Comparison of ENCODE assay signal across 31 mouse cellular contexts in genomic region chr3:116396571-116396970, GRCm38 (mm10). TPM values are rescaled to one million over a fixed set of nuclear protein-coding genes. Genes with fewer than 3 reads are reported as not detected.
A peak's percentile ranks its signal among the peaks of the same experiment; 100 is the strongest.
DNase-seq lines count a peak whose midpoint lies in the region; ATAC-seq lines count a peak whose summit lies in the region.
"Had no signal": no experiment of that assay in that cellular context is flagged by ENCODE, and none has a peak within 500 bp of the region (broad histone marks: within the 10 kb centered on the region; RNA-seq: fewer than 3 reads in every experiment).

No protein-coding gene starts in this region.

- H3K27ac ChIP-seq in heart, embryonic 10.5 days, result no peak overlapping the region
- H3K27ac ChIP-seq in intestine, embryonic 15.5 days, result no peak overlapping the region
- H3K27ac ChIP-seq: embryonic facial prominence, embryonic 15.5 days; hindbrain, embryonic 10.5 days; midbrain, embryonic 10.5 days had no signal

- no peak overlapping the region for H3K9ac ChIP-seq in intestine, embryonic 15.5 days
- H3K9ac ChIP-seq: embryonic facial prominence, embryonic 15.5 days; liver, postnatal 0 days; neural tube, embryonic 13.5 days had no signal

- ATAC-seq in intestine, embryonic 15.5 days, result no peak
- ATAC-seq: forebrain, embryonic 16.5 days; hindbrain, embryonic 16.5 days; intestine, embryonic 16.5 days; liver, postnatal 0 days; lung, postnatal 0 days; midbrain, embryonic 16.5 days had no signal

- H3K36me3 ChIP-seq in heart, embryonic 10.5 days, result peaks cover 11% of the 10 kb centered on the region; the same call in 1 of the 2 replicates
- H3K36me3 ChIP-seq in intestine, embryonic 15.5 days, result no peaks in the 10 kb centered on the region
- H3K36me3 ChIP-seq: embryonic facial prominence, embryonic 15.5 days; neural tube, embryonic 13.5 days had no signal

- no peaks in the 10 kb centered on the region for H3K9me3 ChIP-seq in heart, embryonic 10.5 days
- H3K9me3 ChIP-seq in intestine, embryonic 15.5 days, result no peaks in the 10 kb centered on the region
- H3K9me3 ChIP-seq: embryonic facial prominence, embryonic 15.5 days; G1E; hindbrain, embryonic 10.5 days; midbrain, embryonic 10.5 days; neural tube, embryonic 13.5 days had no signal

- intact Hi-C loops in gastrocnemius, postnatal 14 days (cut with DNase I; ENCODE audit: low total_unique reads), result no loop called here

- H3K4me3 ChIP-seq in heart, embryonic 10.5 days, result no peak overlapping the region
- no peak overlapping the region for H3K4me3 ChIP-seq in intestine, embryonic 15.5 days (replicated peaks)
- H3K4me3 ChIP-seq: embryonic facial prominence, embryonic 15.5 days; hindbrain, embryonic 10.5 days; midbrain, embryonic 10.5 days; myocyte; neural tube, embryonic 13.5 days had no signal

- 78% methylated on average over 3 of the region's 3 CpGs for WGBS in heart, embryonic 10.5 days
- 67% methylated on average over 3 of the region's 3 CpGs for WGBS in intestine, embryonic 15.5 days

- no peak overlapping the region for H3K4me2 ChIP-seq in intestine, embryonic 15.5 days (replicated peaks)
- H3K4me2 ChIP-seq: embryonic facial prominence, embryonic 15.5 days; liver, embryonic 11.5 days; neural tube, embryonic 13.5 days had no signal

- H3K27me3 ChIP-seq in heart, embryonic 10.5 days (ENCODE audit: insufficient read depth, poor library complexity, severe bottlenecking), result no peaks in the 10 kb centered on the region
- no peaks in the 10 kb centered on the region for H3K27me3 ChIP-seq in intestine, embryonic 15.5 days (replicated peaks)
- H3K27me3 ChIP-seq: CH12.LX; embryonic facial prominence, embryonic 15.5 days; neural tube, embryonic 13.5 days had no signal

- DNase-seq in heart, embryonic 10.5 days (ENCODE audit: low spot score), result peak; percentile 53
- no peak for DNase-seq in heart, postnatal 4 days
- DNase-seq in testis, postnatal 14 days (ENCODE audit: low spot score), result peak; percentile 44
- DNase-seq in testis, postnatal 10 days (ENCODE audit: low spot score), result no peak
- DNase-seq in gastrocnemius, postnatal 14 days, result peak; percentile 36
- DNase-seq in adrenal gland, adult 8-10 months, result no peak
- DNase-seq: adrenal gland, postnatal 14 days; B cell, adult 2 months; cerebellum, adult 8-10 months; cerebellum, postnatal 36 days; kidney, adult 9 months; kidney, postnatal 14 days; left cerebral cortex, postnatal 4 days; liver, postnatal 0 days; spleen, adult 18-20 months; thymus, adult 2 months; thymus, postnatal 4 days had no signal

- peaks cover 11% of the 10 kb centered on the region; the same call in 1 of the 2 replicates for H3K4me1 ChIP-seq in heart, embryonic 10.5 days
- 0 out of 2 replicates have a peak, but pooled peaks cover 2% of the 10 kb centered on the region for H3K4me1 ChIP-seq in intestine, embryonic 15.5 days (replicated peaks)

RNA-seq across cellular contexts. Expression of gene Cdc14a, which starts 27.3 kb away (rescaled TPM):
- polyA plus RNA-seq in heart, embryonic 10.5 days (2016; fragmentation: Nextera tagmentation; extraction: Ambion mirVana), result 7.4 and 8.6 TPM in 2 replicates
- total RNA-seq in heart, postnatal 4 days (2021), result 1 to 10 TPM; 5.3 to 5.8 TPM
- total RNA-seq in gastrocnemius, postnatal 14 days (2021), result 10 to 100 TPM; 17.0 to 23.9 TPM
- polyA plus RNA-seq in intestine, embryonic 15.5 days (2015; fragmentation: Nextera tagmentation; extraction: Ambion mirVana), result 6.2 and 6.9 TPM in 2 replicates
- total RNA-seq in adrenal gland, adult 8-10 months (2022), result 10 to 100 TPM in 3 of 4 experiments, 1 to 10 TPM in 1; 8.0 to 23.8 (median 16.2) TPM

Comparison
In these comparisons a context has a peak if more than half of its experiments do, and no peak if none do; other contexts are left out.
1. DNase-seq: peak in heart, embryonic 10.5 days (single experiment), testis, postnatal 14 days (single experiment) and gastrocnemius, postnatal 14 days (single experiment); none in heart, postnatal 4 days (single experiment), testis, postnatal 10 days (single experiment) and adrenal gland, adult 8-10 months (single experiment).